Mouse (Mus musculus): ENCODE measurements around the gene Cnot2. TPM values are rescaled to one million over a fixed set of nuclear protein-coding genes. Genes with fewer than 3 reads are reported as not detected.

Gene Cnot2
- polyA plus RNA-seq, 1 experiment from 2014 or later: 94.0 TPM

GRCm38 (mm10) chr10:116554434-116554833, 26.9 kb downstream of the Cnot2 start:
- Histone ChIP-seq H3K4me3 (no peak overlapping the region), H3K27me3 (no peaks in the 10 kb centered on the region), H3K9me3 (peaks cover 6% of the 10 kb centered on the region), H3K36me3 (0 out of 2 replicates have a peak, but pooled peaks cover 5% of the 10 kb centered on the region), H3K4me1 (replicated peaks) (peaks cover 11% of the 10 kb centered on the region; the same call in 1 of the 2 replicates), H3K9ac (no peak overlapping the region), H3K27ac (replicated peaks) (no peak overlapping the region), H3K4me2 (no peak overlapping the region)
- 74% methylated on average over 2 of the region's 2 CpGs for WGBS
- ATAC-seq (ENCODE audit: low read depth): no peak

GRCm38 (mm10) chr10:116547958-116548357, 33.4 kb downstream of the Cnot2 start:
- Histone ChIP-seq H3K4me2 (no peak overlapping the region), H3K9me3 (no peaks in the 10 kb centered on the region), H3K4me3 (no peak overlapping the region), H3K27me3 (no peaks in the 10 kb centered on the region), H3K4me1 (replicated peaks) (peaks cover 10% of the 10 kb centered on the region), H3K27ac (replicated peaks) (no peak overlapping the region), H3K36me3 (no peaks in the 10 kb centered on the region), H3K9ac (no peak overlapping the region)
- 13% methylated on average over 4 of the region's 4 CpGs for WGBS
- ATAC-seq (ENCODE audit: low read depth): no peak

DNA sequence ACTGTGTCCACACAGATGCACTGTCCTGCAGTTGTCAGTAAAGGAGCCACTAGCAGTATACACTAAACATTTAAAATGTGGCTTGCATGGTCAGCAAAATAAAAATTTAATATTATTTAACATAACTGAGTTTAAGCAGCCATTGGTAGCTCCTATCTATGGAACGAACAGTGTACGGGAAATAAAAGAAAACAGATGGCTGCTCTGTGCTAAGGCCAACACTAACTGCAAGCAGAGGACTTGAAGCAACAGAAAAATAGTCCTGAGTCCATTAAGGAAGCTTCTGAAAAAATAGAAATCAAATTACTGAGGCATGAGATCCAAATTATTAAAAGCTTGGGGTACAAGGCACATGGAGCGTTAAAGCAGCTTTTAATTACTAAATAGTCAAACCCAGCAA, 35.1 kb downstream of the Cnot2 start:
- WGBS: 73% methylated on average over 3 of the region's 3 CpGs
- Histone ChIP-seq H3K4me3 (no peak overlapping the region), H3K9me3 (no peaks in the 10 kb centered on the region), H3K9ac (no peak overlapping the region), H3K27ac (replicated peaks) (no peak overlapping the region; the same call in 1 of the 2 replicates), H3K4me2 (no peak overlapping the region), H3K36me3 (no peaks in the 10 kb centered on the region), H3K4me1 (replicated peaks) (peaks cover 10% of the 10 kb centered on the region), H3K27me3 (no peaks in the 10 kb centered on the region)
- no peak for ATAC-seq (ENCODE audit: low read depth)

DNA sequence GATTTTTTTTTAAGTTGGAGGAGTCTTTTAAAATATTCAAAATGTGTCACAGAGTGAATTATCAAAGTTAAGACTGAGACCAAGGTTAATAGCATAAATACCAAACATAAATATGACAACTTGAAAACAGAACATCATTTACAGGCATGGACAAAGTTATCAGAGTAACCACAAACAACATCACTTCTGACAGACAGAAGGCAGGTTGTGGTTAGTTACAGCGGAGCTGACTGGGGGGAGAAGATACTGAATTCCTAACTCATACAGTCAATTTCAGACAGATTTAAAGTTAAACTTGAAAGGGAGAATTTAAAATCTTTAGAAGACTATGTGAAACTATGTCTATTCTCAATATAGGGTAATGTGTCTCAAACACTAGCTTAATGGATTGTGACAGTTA, 38.2 kb downstream of the Cnot2 start:
- Histone ChIP-seq H3K9ac (no peak overlapping the region), H3K4me3 (no peak overlapping the region), H3K4me1 (replicated peaks) (peaks cover 13% of the 10 kb centered on the region), H3K27me3 (no peaks in the 10 kb centered on the region), H3K4me2 (no peak overlapping the region), H3K27ac (replicated peaks) (no peak overlapping the region), H3K9me3 (no peaks in the 10 kb centered on the region), H3K36me3 (no peaks in the 10 kb centered on the region)
- 95% methylated on average over 1 of the region's 1 CpGs for WGBS
- no peak for ATAC-seq (ENCODE audit: low read depth)

GRCm38 (mm10) chr10:116540750-116541149, 40.6 kb downstream of the Cnot2 start:
- Histone ChIP-seq H3K9ac (no peak overlapping the region), H3K36me3 (no peaks in the 10 kb centered on the region), H3K9me3 (no peaks in the 10 kb centered on the region), H3K4me2 (no peak overlapping the region), H3K27ac (replicated peaks) (no peak overlapping the region), H3K4me3 (no peak overlapping the region), H3K4me1 (replicated peaks) (peaks cover 8% of the 10 kb centered on the region), H3K27me3 (no peaks in the 10 kb centered on the region)
- ATAC-seq (ENCODE audit: low read depth): no peak
- WGBS: 70% methylated on average over 5 of the region's 5 CpGs

DNA sequence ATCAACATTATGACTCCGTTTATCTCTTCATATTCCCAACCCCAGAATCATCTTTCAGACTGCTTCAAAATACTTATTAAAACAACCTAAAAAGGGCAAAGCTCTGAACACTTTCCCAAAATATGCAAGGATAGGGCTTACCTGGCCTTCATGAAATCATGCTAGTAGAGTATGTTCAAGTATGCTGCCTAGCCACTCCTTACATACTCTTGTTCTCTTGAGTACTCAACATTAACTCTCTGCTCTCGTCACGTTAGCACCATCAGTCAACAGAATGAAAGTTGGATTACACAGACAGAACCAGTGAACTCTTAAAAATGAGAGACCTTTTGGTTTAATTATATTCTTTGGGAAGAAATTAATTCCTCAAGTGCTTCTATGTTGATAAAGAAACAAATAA, 43.8 kb downstream of the Cnot2 start:
- H3K36me3 ChIP-seq: no peaks in the 10 kb centered on the region
- 90% methylated on average over 3 of the region's 3 CpGs for WGBS
- peaks cover 23% of the 10 kb centered on the region for H3K4me1 ChIP-seq (replicated peaks)
- no peak overlapping the region for H3K4me2 ChIP-seq
- H3K9me3 ChIP-seq: no peaks in the 10 kb centered on the region
- H3K9ac ChIP-seq: no peak overlapping the region
- H3K4me3 ChIP-seq: no peak overlapping the region
- no peak overlapping the region for H3K27ac ChIP-seq (replicated peaks)
- no peak for ATAC-seq (ENCODE audit: low read depth)
- H3K27me3 ChIP-seq: no peaks in the 10 kb centered on the region

- no peak overlapping the region for H3K4me3 ChIP-seq
- no peak overlapping the region for H3K4me2 ChIP-seq
- 13% methylated on average over 3 of the region's 3 CpGs for WGBS
- H3K27ac ChIP-seq (replicated peaks): 0 out of 2 replicates have a peak overlapping the region, but pooled peaks have one; percentile 33
- peaks cover 23% of the 10 kb centered on the region for H3K4me1 ChIP-seq (replicated peaks)
- no peaks in the 10 kb centered on the region for H3K36me3 ChIP-seq
- H3K9me3 ChIP-seq: no peaks in the 10 kb centered on the region
- H3K9ac ChIP-seq: no peak overlapping the region
- no peak; the same call in 1 of the 2 replicates for ATAC-seq (ENCODE audit: low read depth)
- H3K27me3 ChIP-seq: no peaks in the 10 kb centered on the region
Observed at GRCm38 (mm10) chr10:116534278-116534677, 47.0 kb downstream of the Cnot2 start.

DNA sequence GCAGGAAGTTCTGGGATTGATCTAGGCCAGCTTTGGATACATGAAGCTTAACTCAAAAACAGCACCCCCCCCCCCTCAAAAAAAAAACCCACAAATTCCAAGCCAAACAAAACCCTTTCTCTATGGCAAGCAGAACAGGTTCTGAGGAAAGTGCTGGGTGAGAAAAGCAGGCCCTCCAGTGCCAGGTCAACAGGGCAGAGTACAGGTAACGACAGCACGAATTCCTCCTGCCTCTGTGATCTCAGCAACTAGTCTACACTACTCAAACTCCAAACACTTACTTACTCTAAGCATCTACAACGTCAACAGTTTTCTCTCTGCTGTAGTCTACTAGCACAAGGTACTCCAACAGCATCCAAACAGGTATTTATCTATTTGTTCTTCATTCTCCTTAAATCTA, 48.8 kb downstream of the Cnot2 start:
- no peak overlapping the region for H3K9ac ChIP-seq
- H3K4me2 ChIP-seq: no peak overlapping the region
- ATAC-seq (ENCODE audit: low read depth): no peak
- no peaks in the 10 kb centered on the region for H3K9me3 ChIP-seq
- H3K4me3 ChIP-seq: no peak overlapping the region
- no peaks in the 10 kb centered on the region; the same call in 1 of the 2 replicates for H3K36me3 ChIP-seq
- peaks cover 23% of the 10 kb centered on the region for H3K4me1 ChIP-seq (replicated peaks)
- H3K27ac ChIP-seq (replicated peaks): no peak overlapping the region
- H3K27me3 ChIP-seq: no peaks in the 10 kb centered on the region
- 89% methylated on average over 3 of the region's 3 CpGs for WGBS

DNA sequence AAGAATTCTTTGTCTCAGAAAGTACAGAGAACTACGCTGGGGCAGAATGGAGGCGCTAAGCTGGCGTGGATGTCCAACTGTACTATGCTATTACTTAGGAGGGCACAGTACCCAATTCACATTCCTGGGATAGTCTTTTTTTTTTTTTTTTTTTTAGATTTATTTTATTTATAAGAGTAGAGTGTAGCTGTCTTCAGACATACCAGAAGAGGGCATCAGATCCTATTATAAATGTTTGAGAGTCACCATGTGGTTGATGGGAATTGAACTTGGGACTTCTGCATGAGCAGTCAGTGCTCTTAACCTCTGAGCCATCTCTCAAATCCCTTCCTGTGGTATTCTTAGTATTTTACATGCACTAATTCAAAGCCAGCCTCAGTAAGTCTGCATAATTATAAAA, 50.2 kb downstream of the Cnot2 start:
- peaks cover 2% of the 10 kb centered on the region; the same call in 1 of the 2 replicates for H3K36me3 ChIP-seq
- H3K9ac ChIP-seq: no peak overlapping the region
- H3K9me3 ChIP-seq: no peaks in the 10 kb centered on the region
- ATAC-seq (ENCODE audit: low read depth): no peak
- H3K4me2 ChIP-seq: no peak overlapping the region
- 91% methylated on average over 3 of the region's 3 CpGs for WGBS
- H3K27ac ChIP-seq (replicated peaks): no peak overlapping the region
- peaks cover 23% of the 10 kb centered on the region for H3K4me1 ChIP-seq (replicated peaks)
- no peak overlapping the region for H3K4me3 ChIP-seq
- H3K27me3 ChIP-seq: no peaks in the 10 kb centered on the region

DNA sequence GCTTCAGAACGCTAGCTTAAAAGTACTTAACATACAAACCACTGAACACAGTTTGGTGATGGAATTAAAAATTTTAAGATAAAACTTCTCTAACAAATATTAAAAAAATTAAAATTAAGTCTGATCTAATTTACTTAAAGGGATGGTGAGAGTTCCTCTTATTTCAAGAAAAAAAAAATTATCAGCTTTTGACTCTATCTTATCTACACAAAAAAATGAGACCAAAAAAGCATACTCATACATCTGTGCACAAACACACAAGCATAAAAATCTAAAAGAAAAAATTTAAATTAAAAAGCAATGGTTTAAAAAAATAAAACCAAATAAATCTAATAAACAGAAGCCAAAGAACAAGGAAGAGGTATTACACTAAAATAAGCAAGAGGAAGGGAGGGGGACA, 61.7 kb downstream of the Cnot2 start:
- Histone ChIP-seq H3K36me3 (no peaks in the 10 kb centered on the region), H3K9ac (no peak overlapping the region), H3K4me3 (no peak overlapping the region), H3K4me2 (no peak overlapping the region), H3K4me1 (replicated peaks) (peaks cover 14% of the 10 kb centered on the region), H3K27me3 (no peaks in the 10 kb centered on the region), H3K27ac (replicated peaks) (no peak overlapping the region), H3K9me3 (no peaks in the 10 kb centered on the region)
- 90% methylated on average over 1 of the region's 1 CpGs for WGBS
- no peak for ATAC-seq (ENCODE audit: low read depth)

DNA sequence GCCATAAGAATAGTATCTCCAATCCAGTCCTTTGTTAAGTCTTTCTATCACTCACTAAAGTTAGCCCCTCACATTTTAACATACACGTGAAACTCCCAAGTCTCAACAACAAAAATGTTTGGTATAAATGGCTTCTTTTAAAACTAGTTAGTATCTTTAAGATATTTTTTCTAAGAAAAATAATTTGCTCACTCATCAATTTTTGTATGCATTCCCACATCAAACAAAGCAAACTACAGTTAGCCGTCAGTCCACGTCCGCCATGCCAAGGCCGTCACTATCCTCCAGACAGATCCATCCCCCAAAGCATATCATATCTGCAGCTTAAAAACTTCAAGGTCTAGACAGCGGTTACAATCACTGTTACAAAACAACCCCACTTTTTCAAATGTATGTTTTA, 65.7 kb downstream of the Cnot2 start:
- H3K27me3 ChIP-seq: no peaks in the 10 kb centered on the region
- H3K9ac ChIP-seq: no peak overlapping the region
- peaks cover 31% of the 10 kb centered on the region for H3K4me1 ChIP-seq (replicated peaks)
- H3K4me2 ChIP-seq: no peak overlapping the region
- no peaks in the 10 kb centered on the region for H3K36me3 ChIP-seq
- WGBS: 94% methylated on average over 6 of the region's 6 CpGs
- H3K9me3 ChIP-seq: no peaks in the 10 kb centered on the region
- H3K4me3 ChIP-seq: no peak overlapping the region
- ATAC-seq (ENCODE audit: low read depth): no peak
- no peak overlapping the region for H3K27ac ChIP-seq (replicated peaks)

DNA sequence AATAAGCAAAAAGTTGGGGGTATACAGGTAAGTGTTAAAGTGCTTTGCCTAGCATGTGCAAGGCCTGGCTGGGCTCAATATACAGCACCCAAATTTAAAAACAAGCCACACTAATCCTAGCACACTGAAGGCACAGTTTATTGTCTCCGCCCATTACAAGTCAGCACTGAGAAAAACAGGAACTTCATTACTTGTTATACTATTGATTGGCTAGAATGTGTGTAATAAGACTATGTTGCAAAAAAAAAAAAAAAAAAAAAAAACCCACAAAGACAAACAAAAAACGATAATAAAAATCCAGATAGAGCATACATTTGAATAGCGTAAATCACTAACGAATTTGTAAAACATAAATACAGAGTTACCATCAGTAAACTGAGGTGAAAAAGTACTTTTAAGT, 66.2 kb downstream of the Cnot2 start:
- Histone ChIP-seq H3K9me3 (no peaks in the 10 kb centered on the region), H3K4me3 (no peak overlapping the region), H3K27ac (replicated peaks) (no peak overlapping the region), H3K36me3 (no peaks in the 10 kb centered on the region), H3K9ac (no peak overlapping the region), H3K4me2 (no peak overlapping the region), H3K4me1 (replicated peaks) (peaks cover 31% of the 10 kb centered on the region), H3K27me3 (no peaks in the 10 kb centered on the region)
- WGBS: 96% methylated on average over 4 of the region's 4 CpGs
- ATAC-seq (ENCODE audit: low read depth): no peak

DNA sequence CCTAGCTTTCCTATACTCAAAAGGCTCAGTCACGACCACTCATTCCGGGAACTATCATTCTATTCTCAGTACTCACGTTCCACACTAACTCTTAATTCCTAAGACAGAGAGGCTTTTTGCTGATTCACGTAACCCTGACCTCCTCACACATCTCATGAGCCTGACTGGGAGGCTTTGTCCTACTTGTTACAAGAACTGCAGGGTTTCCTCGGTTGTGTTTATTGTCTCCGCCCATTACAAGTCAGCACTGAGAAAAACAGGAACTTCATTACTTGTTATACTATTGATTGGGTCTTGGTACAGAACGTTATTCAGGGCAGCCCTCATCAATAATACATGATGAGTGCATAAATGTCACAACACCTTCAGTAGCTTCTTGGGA, 68.1 kb downstream of the Cnot2 start:
- peaks cover 20% of the 10 kb centered on the region for H3K4me1 ChIP-seq (replicated peaks)
- no peaks in the 10 kb centered on the region for H3K27me3 ChIP-seq
- no peak overlapping the region for H3K4me2 ChIP-seq
- no peak overlapping the region for H3K9ac ChIP-seq
- H3K27ac ChIP-seq (replicated peaks): no peak overlapping the region
- H3K4me3 ChIP-seq: no peak overlapping the region
- 45% methylated on average over 7 of the region's 7 CpGs for WGBS
- H3K36me3 ChIP-seq: no peaks in the 10 kb centered on the region
- ATAC-seq (ENCODE audit: low read depth): no peak
- H3K9me3 ChIP-seq: no peaks in the 10 kb centered on the region

All from neural tube, embryonic 13.5 days (tissue).